Mouse (Mus musculus): ENCODE measurements at regions not wholly inside any gene's neighbourhood (a gene's known extent, or its start where the extent isn't known, plus 50 kb on each side); places are given as distances from the start of the nearest gene placed in this dataset.

GRCm38 (mm10) chr10:19187716-19188081, 168.6 kb upstream of the Olig3 start:
- TF ChIP-seq CTCF (IDR thresholded peaks at IDR 0.05; ENCODE audit: borderline replicate concordance, insufficient read depth, low read length) = no peak
- no peak for TF ChIP-seq POLR2A (IDR thresholded peaks at IDR 0.05; ENCODE audit: low read depth, low read length)
